Mouse (Mus musculus) lung, embryonic 16.5 days (tissue): ENCODE results near the gene Ptpn20. TPM values are rescaled to one million over a fixed set of nuclear protein-coding genes. Genes with fewer than 3 reads are reported as not detected.

ENCODE experiments used
- ATAC-seq: fragments of 200-750 bp; cut with Nextera tagmentation; 2 replicates; pipeline ENCODE4 v1.8.0; 2017; ENCODE audit warnings: low read depth, mild to moderate bottlenecking, moderate library complexity
- H3K27ac ChIP-seq: fragments of 300-500 bp; sonication (generic); 2 replicates; pipeline ENCODE4 v1.5.1; 2014; ENCODE audit warnings: mild to moderate bottlenecking, control low read depth, low read length
- H3K27me3 ChIP-seq: fragments of 300-500 bp; sonication (generic); 2 replicates; pipeline ENCODE4 v1.6.1; 2014; ENCODE audit warnings: low read depth, low read length, mixed read lengths; ENCODE audit not compliant: control insufficient read depth, insufficient read depth
- H3K36me3 ChIP-seq: fragments of 300-500 bp; sonication (generic); 2 replicates; pipeline ENCODE4 v1.6.1; 2014; ENCODE audit warnings: low read length; ENCODE audit not compliant: control insufficient read depth, insufficient read depth
- H3K4me1 ChIP-seq: fragments of 300-500 bp; sonication (generic); replicated peaks from 2 replicates; pipeline ENCODE4 v1.6.1; 2014; ENCODE audit warnings: low read length, mixed read lengths; ENCODE audit not compliant: control insufficient read depth, insufficient read depth
- H3K4me2 ChIP-seq: fragments of 300-500 bp; sonication (generic); 2 replicates; pipeline ENCODE4 v1.6.1; 2014; ENCODE audit warnings: low read depth, low read length, control low read depth
- H3K4me3 ChIP-seq: fragments of 300-500 bp; sonication (generic); 2 replicates; pipeline ENCODE4 v1.5.1; 2014; ENCODE audit warnings: mild to moderate bottlenecking, low read length, control low read depth
- H3K9ac ChIP-seq: fragments of 300-500 bp; sonication (generic); 2 replicates; pipeline ENCODE4 v1.6.1; 2014; ENCODE audit warnings: low read length, control low read depth
- H3K9me3 ChIP-seq: fragments of 300-500 bp; sonication (generic); 2 replicates; pipeline ENCODE4 v1.6.1; 2016; ENCODE audit warnings: low read length; ENCODE audit not compliant: control insufficient read depth
- WGBS: fragments of 180-500 bp; shearing (Covaris S2); extraction: QIAGEN DNeasy Blood & Tissue Kit; methylation state at CpG from one replicate; pipeline ENCODE4 v1.1.7; 2014; 5-methylcytosine and 5-hydroxymethylcytosine counted together
- polyA plus RNA-seq: library from polyadenylated mRNA; unstranded; fragments of >200 nt; fragmentation: Nextera tagmentation; extraction: Ambion mirVana; gene quantifications from 2 replicates; pipeline ENCODE4 v1.2.1, GENCODE M21; 2015

Gene Ptpn20
- polyA plus RNA-seq, 1 experiment from 2014 or later: 0.15 TPM

DNA sequence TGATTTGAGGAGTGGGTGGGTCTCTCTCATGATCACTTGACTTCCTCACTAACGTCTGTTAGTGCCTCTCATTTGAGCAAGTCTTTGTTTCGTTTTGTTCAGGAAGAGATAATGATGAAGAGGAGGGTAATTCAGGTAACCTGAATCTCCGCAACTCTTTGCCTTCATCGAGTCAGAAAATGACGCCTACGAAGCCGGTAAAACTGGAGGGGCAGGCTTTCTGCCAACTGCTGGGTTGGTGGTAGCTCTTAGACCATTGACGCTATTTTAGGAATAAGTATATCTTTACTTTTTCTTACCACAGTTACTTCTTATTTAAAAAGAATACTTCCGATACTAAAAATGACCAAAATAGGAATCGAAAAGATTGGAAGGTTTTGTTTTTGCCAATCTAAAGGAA is 18.4 kb downstream of the Ptpn20 start:
- Histone ChIP-seq H3K4me1 (no peaks in the 10 kb centered on the region), H3K36me3 (no peaks in the 10 kb centered on the region), H3K4me2 (no peak overlapping the region), H3K27ac (no peak overlapping the region), H3K4me3 (no peak overlapping the region), H3K9ac (no peak overlapping the region), H3K9me3 (no peaks in the 10 kb centered on the region), H3K27me3 (no peaks in the 10 kb centered on the region)
- 67% methylated on average over 10 of the region's 10 CpGs for WGBS
- no peak for ATAC-seq

DNA sequence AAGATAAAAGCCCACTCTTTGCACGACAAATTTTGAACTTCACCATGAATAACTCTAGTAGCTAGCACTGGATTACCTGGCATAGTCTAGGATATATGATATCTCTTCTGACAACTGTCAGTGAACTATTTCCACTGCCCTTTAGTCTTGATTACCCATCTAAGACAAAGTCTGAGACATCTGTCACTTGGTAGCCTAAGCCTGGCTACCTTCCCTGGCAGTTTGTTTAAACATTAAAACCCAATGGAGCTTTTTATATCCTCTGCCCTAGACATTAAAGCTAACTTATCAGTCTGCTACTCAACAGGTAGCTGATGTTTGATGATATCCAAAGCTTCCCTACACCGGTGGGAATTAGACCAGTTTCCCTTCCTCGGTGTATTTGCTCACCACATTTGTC is 36.0 kb downstream of the Ptpn20 start:
- Histone ChIP-seq H3K9me3 (no peaks in the 10 kb centered on the region), H3K27ac (no peak overlapping the region), H3K4me1 (no peaks in the 10 kb centered on the region), H3K4me3 (no peak overlapping the region), H3K4me2 (no peak overlapping the region), H3K27me3 (no peaks in the 10 kb centered on the region), H3K9ac (no peak overlapping the region), H3K36me3 (no peaks in the 10 kb centered on the region)
- 51% methylated on average over 3 of the region's 3 CpGs for WGBS
- no peak for ATAC-seq

DNA sequence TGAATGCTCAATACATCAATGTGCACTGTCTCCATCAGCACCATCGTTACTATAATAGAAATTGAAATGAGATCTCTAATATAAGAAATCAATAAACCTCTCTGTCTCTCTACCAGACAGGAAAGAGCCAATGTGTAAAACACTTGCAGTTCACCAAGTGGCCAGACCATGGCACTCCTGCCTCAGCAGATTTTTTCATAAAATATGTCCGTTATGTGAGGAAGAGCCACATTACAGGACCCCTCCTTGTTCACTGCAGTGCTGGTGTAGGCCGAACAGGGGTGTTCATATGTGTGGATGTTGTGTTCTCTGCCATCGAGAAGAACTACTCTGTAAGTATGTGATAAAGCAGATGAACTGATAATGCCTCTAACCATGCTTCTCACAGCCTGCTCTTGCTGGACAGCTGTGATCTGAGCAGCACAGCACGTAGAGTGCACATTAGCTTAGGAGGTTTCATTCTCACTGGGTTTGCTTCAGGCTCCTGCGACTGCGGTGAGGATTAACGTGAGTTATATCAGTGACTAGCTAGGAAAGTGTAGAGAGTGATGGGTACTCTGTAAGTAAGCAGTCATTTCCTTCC is 43.9 kb downstream of the Ptpn20 start:
- Histone ChIP-seq H3K4me1 (no peaks in the 10 kb centered on the region), H3K4me3 (no peak overlapping the region), H3K27me3 (no peaks in the 10 kb centered on the region), H3K36me3 (no peaks in the 10 kb centered on the region), H3K27ac (no peak overlapping the region), H3K9ac (no peak overlapping the region), H3K9me3 (no peaks in the 10 kb centered on the region), H3K4me2 (no peak overlapping the region)
- WGBS: 59% methylated on average over 8 of the region's 8 CpGs
- no peak for ATAC-seq

DNA sequence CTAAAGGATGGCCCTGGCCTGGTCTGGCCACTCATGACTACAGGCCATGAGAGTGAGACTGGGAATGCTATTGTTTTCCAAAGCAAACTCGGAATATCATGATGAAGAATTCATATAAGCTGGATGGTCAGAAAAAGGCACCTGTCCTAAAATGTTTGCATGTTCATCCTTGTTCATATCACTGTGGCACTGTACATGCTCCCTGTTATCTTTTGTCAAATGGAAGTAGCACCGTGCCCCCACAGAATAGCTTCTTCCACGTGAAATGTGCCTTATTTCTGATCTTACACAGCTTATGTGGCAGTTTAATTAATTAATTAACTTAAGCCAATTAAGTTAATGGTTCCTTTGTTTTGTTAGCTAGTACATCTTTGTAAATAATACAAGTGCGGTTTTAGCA is 45.3 kb downstream of the Ptpn20 start:
- 89% methylated on average over 4 of the region's 4 CpGs for WGBS
- Histone ChIP-seq H3K9ac (no peak overlapping the region), H3K27ac (no peak overlapping the region), H3K36me3 (no peaks in the 10 kb centered on the region), H3K9me3 (no peaks in the 10 kb centered on the region), H3K27me3 (no peaks in the 10 kb centered on the region), H3K4me3 (no peak overlapping the region), H3K4me2 (no peak overlapping the region), H3K4me1 (no peaks in the 10 kb centered on the region)
- no peak for ATAC-seq

DNA sequence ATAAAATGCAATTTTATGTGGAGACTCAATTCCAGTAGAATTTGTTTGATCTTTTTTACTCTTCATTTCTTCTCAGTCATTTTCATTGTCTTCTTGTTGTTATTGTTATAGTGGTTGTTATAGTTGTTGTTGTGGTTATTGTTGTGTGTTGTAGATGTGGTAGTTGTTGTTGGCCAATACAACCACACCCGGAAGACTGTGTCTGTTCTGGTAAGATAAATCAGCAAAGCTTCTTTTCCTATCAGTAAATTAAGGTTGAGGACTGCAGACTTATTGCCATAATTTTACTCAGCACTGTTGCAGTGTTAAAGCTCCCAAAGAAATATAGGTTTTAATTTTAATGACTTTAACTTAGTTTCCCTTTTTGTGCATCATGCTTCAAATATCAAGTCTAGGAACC is 45.8 kb downstream of the Ptpn20 start:
- no peaks in the 10 kb centered on the region for H3K4me1 ChIP-seq
- WGBS: 94% methylated on average over 1 of the region's 1 CpGs
- H3K9me3 ChIP-seq: no peaks in the 10 kb centered on the region
- no peak overlapping the region for H3K4me2 ChIP-seq
- no peaks in the 10 kb centered on the region for H3K36me3 ChIP-seq
- ATAC-seq: no peak
- H3K9ac ChIP-seq: no peak overlapping the region
- H3K27ac ChIP-seq: no peak overlapping the region
- H3K4me3 ChIP-seq: no peak overlapping the region
- no peaks in the 10 kb centered on the region for H3K27me3 ChIP-seq

DNA sequence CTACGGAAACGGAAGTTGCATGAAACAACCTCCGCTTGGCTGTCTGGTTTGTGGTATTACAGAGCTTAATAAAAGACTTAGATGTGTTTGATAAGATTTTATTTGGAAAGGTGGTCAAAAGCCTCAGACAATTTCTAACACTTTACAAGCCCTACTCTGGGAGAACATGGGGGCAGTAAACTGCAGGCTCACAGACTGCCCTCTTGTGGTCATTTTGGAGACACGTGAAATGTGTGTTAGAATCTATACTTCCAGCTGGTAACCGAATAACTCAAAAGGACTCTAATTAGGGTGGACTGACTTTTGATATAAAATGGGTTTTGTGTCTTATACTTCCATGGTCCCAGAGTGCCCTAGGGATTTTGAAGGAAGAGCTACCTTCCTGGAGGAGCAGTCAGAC is 50.4 kb downstream of the Ptpn20 start:
- Histone ChIP-seq H3K4me3 (no peak overlapping the region), H3K27me3 (no peaks in the 10 kb centered on the region), H3K27ac (no peak overlapping the region), H3K36me3 (no peaks in the 10 kb centered on the region), H3K4me1 (no peaks in the 10 kb centered on the region), H3K9ac (no peak overlapping the region), H3K9me3 (no peaks in the 10 kb centered on the region), H3K4me2 (no peak overlapping the region)
- WGBS: 71% methylated on average over 5 of the region's 5 CpGs
- ATAC-seq: no peak

DNA sequence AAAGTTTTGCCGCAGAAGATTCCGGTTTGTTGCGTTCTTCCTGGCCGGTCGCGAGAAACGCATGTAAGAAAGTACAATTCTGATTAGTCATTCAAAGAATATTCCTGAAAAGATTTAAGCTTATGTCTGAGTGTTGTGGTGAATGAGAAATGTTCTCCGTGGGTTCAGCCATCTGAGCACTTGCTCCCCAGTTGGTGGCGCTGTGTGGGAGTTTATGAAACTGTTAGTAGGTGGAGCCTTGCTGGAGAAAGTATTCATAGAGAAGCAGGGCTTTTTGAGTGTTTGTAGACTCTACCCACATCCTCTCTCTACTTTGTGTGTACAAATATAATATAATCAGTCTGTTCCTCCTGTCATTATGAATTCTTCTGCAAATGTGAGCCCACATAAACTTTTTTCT is 61.7 kb downstream of the Ptpn20 start:
- H3K4me3 ChIP-seq: no peak overlapping the region
- WGBS: 86% methylated on average over 9 of the region's 9 CpGs
- H3K4me2 ChIP-seq: no peak overlapping the region
- no peaks in the 10 kb centered on the region for H3K9me3 ChIP-seq
- no peaks in the 10 kb centered on the region for H3K27me3 ChIP-seq
- H3K27ac ChIP-seq: no peak overlapping the region
- no peak overlapping the region for H3K9ac ChIP-seq
- no peaks in the 10 kb centered on the region for H3K4me1 ChIP-seq
- ATAC-seq: no peak
- H3K36me3 ChIP-seq: no peaks in the 10 kb centered on the region

DNA sequence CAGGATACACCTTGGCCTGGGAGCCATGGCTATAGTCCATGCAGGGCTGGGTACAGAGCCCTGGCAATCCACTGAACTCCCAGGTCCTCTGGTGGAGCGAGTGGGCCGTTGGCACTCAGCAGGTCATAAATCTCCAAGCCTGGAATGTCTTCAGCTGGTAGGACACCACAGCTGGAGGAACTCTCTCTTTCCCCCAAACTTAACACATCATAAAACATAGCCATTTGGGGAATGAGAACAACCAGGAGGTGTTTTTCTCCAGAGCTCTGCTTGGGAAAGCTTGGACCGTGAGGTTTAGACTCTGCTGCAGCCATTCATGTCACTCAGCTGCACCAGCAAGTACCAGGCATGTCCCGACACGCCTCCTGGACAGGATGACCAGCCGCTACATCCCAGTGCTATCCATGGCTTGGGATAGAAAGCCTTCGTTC is 68.5 kb downstream of the Ptpn20 start:
- Histone ChIP-seq H3K4me1 (peaks cover 13% of the 10 kb centered on the region; the same call in 1 of the 2 replicates), H3K27me3 (no peaks in the 10 kb centered on the region), H3K4me3 (no peak overlapping the region), H3K27ac (no peak overlapping the region), H3K4me2 (no peak overlapping the region), H3K9ac (no peak overlapping the region), H3K36me3 (no peaks in the 10 kb centered on the region), H3K9me3 (no peaks in the 10 kb centered on the region)
- WGBS: 52% methylated on average over 7 of the region's 7 CpGs
- peak; percentile 77 for ATAC-seq

DNA sequence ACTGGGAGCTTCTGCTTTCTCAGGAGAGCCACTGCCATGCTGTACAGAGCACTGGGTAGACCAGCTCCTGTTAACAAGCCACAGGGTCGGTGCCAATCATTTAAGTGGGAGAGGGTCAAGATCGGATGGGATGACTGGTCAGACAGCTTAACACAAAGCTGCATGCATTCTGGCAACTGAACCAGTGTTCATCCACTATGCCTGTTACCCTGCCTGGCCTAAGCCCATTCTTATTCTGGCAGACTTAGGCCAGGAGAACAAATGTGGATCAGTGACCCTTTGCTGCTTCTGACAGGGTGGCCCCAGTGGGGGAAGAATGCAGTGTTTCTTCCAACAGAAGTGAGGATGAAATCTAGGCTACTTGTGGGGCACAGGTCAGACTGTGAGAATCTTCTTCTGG is 69.3 kb downstream of the Ptpn20 start:
- 56% methylated on average over 2 of the region's 2 CpGs for WGBS

DNA sequence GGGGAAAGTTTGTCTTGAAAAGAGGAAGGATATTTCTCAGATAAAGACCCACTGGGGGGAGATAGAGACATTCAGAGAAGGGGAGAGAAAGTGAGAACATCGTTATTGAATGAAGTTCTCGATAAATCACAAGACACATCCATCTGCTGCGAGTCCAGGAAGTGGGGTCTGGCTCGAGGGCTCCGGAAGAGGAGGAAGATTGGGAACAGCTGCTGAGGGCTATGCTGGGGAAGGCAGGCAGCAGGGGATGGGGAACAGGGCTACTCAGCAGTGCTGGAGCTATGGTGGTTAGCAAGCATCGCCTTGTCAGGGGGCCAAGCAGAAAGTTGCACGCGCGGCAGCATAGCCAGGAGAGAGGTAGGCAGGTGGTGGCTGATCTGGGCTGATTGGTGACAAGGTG is 73.1 kb downstream of the Ptpn20 start:
- H3K4me3 ChIP-seq: no peak overlapping the region
- H3K36me3 ChIP-seq: no peaks in the 10 kb centered on the region
- H3K4me2 ChIP-seq: no peak overlapping the region
- H3K27ac ChIP-seq: no peak overlapping the region
- ATAC-seq: peak; percentile 89
- H3K9ac ChIP-seq: no peak overlapping the region
- peaks cover 15% of the 10 kb centered on the region; the same call in 1 of the 2 replicates for H3K4me1 ChIP-seq
- H3K27me3 ChIP-seq: no peaks in the 10 kb centered on the region
- WGBS: 41% methylated on average over 9 of the region's 9 CpGs
- no peaks in the 10 kb centered on the region for H3K9me3 ChIP-seq

More for the DNA sequence above, 69.3 kb downstream of the Ptpn20 start:
- Histone ChIP-seq H3K9me3 (no peaks in the 10 kb centered on the region), H3K27me3 (no peaks in the 10 kb centered on the region), H3K4me1 (peaks cover 15% of the 10 kb centered on the region; the same call in 1 of the 2 replicates), H3K9ac (no peak overlapping the region), H3K36me3 (no peaks in the 10 kb centered on the region), H3K4me2 (no peak overlapping the region), H3K4me3 (no peak overlapping the region), H3K27ac (no peak overlapping the region)
- ATAC-seq: no peak
